Mouse (Mus musculus): ENCODE measurements at regions not wholly inside any gene's neighbourhood (a gene's known extent, or its start where the extent isn't known, plus 50 kb on each side); places are given as distances from the start of the nearest gene placed in this dataset.
A peak's percentile ranks its signal among the peaks of the same experiment; 100 is the strongest.

DNA sequence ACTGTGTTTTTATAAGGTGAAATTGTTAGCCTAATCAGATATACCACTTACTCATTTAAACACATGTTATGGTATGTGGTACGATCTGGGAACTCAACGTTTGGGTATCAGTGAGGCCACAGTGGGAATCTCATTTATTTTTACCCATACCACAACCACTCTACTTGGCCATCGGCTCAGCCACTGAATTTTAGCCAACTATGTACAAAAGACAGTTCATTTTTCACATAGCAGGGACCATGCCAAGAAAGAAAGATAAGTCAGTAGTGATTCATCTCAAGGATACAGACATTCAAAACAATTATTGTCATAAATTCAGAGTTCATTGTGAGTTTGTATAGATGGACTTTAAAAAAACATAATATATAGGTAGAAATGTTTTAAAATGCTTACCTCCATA lies 634.7 kb upstream of the Adgrl2 start:
- DNase-seq (ENCODE audit: extremely low spot score), result no peak

DNA sequence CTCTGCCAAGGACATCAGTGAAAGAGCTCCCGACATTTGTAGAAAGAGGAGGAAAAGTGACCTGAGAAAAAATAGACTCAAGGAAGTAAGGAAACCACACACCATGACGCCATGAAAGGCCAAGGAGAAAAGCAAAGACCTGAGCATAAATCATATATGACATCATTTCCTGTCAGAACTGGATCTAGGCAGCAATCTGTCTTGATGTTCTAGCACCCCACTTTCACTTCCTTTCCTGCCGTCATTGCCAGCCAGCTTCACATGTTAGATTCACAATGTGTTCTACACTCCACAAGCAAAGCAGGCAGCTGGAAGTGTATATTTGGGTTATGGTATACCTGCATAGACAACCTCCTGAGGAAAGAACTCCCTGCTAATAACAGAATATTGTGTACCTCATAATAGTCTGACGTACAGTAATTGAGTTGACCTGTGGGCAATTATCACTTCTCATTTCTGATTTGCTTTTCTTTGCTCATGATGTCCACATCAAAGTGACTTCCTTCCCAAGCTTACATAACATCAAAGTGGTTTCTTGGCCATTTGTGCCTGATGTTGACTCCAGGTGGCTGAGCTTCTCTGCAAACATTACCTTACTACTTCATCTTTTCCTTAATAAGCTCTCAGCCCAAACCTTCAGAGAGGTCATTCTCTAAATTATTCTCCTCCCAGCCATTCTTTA lies 633.6 kb upstream of the Adgrl2 start:
- no peak for DNase-seq (ENCODE audit: extremely low spot score)

DNA sequence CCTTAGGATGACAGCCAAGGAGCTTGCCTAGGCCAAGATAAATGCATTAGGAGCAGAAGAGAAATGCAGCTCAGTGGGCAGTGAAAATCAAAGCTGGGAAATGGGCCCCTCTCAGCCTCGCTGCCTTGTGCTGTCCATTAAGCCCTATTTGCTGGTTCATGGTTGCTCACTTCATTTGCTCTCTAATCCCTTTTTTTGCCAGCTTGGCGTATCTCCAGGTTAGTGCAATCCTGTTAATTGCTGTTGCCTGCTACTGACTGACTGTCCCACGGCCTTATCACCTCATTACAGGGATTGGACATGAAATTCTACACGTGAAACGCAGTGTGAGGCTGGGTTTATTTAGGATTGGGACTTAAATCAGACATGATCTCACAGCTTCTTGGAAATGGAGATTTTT lies 613.5 kb upstream of the Adgrl2 start:
- DNase-seq (ENCODE audit: extremely low spot score), result no peak

- no peak for DNase-seq (ENCODE audit: extremely low spot score)
These were observed 610.9 kb upstream of the Adgrl2 start for GRCm38 (mm10) chr3:149601276-149601675.

- DNase-seq (ENCODE audit: extremely low spot score), result no peak
These were observed 604.1 kb upstream of the Adgrl2 start for GRCm38 (mm10) chr3:149594470-149594869.

GRCm38 (mm10) chr3:149585769-149586168 lies 595.4 kb upstream of the Adgrl2 start:
- DNase-seq (ENCODE audit: extremely low spot score), result no peak

GRCm38 (mm10) chr3:149581141-149581540 lies 590.8 kb upstream of the Adgrl2 start:
- DNase-seq (ENCODE audit: extremely low spot score), result peak; percentile 44

DNA sequence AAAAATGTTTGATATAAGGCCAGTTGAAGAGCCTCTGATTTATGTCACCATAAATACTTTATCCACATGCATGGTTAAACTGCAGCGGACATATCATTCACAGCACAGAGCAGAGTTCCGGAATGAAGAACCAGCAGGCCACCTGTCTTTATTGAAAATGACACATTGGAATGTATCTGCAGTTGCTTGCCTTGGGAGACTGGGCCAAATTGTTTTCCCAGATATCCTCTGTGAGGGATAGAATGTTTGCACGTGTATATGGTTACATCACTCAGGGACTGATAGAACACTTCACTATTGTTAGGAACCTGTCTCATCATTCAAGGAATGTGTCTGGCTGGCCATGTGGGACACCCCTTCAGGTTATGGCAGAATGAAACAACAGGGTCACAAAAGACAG lies 585.3 kb upstream of the Adgrl2 start:
- no peak for DNase-seq (ENCODE audit: extremely low spot score)

DNA sequence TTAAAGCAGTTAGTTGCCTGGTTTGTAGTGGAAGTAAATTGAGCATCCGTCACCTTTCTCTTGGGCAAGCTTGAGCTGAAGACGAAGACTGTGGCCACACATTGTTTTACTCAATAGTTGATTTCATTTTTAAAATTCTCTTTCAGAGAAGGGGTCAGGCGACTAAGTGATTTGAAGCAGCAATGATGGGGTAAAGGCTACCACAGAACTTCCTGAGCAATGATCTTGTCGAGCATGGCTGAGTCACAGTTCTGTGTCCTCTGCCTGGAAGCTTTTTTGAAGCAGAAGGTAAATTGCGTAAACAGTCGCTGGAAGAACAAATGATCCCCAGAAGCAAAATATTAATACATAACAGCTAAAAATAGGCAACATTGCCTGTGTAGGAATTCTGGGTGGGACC lies 576.5 kb upstream of the Adgrl2 start:
- no peak for DNase-seq (ENCODE audit: extremely low spot score)

- DNase-seq (ENCODE audit: extremely low spot score), result no peak
These were observed 560.0 kb upstream of the Adgrl2 start for GRCm38 (mm10) chr3:149550231-149550951.

GRCm38 (mm10) chr3:149547045-149547444 lies 556.7 kb upstream of the Adgrl2 start:
- peak; percentile 23 for DNase-seq (ENCODE audit: extremely low spot score)

DNA sequence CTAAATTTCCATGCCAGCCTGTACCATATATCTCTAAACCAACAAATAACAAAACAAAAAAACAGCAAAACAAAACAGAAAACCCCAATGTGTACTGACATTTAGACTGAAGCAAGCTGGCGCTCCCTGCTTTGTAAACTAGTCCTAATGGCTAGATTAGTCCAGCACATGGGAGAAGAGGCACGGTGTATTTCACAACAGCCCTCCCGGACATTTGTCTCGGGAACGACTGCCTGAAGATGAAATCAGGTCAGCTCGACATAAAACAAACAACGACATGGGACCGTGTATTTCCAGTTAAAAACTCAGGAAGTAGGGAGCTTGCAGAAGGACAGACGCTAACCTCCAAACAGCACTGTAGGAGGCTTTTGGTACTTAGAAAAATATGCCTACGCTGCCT lies 555.9 kb upstream of the Adgrl2 start:
- DNase-seq (ENCODE audit: extremely low spot score), result no peak

DNA sequence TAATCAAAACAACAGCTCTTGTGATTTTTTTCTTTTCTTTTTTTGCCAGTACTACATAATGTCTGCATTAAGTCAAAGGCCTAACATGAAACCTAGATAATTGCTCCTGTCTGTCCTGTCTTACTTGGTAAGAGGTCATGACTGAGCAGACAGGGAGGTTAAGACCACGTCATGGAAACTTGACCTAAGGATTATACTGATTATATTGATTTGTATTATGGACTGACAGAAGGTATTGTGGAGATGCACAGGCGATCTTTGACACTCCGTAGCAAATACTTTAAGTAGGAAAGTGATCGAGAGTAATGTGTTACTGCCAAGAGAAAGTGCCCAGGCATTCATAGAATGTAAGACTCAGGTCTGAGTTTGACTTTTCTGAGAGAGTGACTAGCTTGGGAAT lies 543.8 kb upstream of the Adgrl2 start:
- peak; percentile 33 for DNase-seq (ENCODE audit: extremely low spot score)

DNA sequence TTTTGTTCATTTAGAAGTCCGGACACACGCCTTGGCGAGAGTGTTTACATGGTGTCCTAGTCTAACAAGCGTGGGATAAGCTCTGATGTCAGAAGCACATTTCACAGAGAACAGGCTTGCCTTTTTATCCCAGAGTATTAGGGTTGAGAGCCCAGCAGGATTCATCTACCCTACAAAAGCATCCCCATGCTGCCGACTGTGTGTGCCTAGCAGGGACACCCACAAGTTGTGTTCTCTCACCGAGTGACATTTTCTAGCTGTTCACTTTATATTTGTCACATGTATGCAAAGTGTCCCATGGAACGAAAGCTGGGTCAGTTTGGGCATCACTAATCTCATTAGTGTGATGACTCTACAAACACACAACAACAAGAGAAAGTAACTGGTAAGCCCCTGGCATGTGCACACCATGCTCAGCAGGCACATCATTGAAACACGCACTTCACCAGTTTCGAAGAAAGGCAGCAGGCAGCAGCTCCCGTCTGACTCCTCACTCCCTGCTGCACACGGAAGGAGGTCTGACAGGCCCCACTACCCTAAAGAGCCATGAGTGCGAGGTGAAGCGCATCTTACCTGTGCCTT lies 539.8 kb upstream of the Adgrl2 start:
- DNase-seq (ENCODE audit: extremely low spot score), result no peak

DNA sequence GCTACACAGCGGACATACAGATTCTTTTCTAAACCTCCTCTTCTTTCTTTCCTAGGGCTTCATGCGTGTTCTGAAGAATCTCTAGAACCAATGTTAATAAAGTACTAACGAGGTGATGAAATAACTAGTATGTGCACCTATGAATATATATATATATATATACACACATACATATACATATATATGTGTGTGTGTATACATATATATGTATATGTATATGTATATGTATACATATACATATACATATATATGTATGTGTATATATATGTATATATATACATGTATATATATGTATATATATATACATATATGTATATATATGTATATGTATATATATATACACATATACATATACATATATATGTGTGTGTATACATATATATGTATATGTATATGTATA lies 536.2 kb upstream of the Adgrl2 start:
- DNase-seq (ENCODE audit: extremely low spot score), result no peak

DNA sequence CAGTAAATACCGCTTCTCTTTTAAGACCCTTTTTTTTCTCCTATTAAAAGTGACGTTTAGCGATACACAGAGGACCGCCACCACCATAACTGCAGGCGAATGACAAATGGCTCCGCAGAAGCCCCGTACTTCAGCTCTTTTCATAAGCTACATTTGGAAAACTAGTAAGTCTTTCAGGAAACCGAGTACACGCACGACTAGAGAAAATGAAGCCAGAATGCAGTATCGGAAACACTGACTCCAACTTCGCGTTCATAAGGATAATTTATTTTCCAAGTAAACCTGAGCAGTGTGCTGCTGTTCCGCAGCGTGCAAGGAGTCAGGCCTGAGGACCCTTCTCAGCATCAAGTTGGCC lies 529.2 kb upstream of the Adgrl2 start:
- DNase-seq (ENCODE audit: extremely low spot score), result peak; percentile 42

DNA sequence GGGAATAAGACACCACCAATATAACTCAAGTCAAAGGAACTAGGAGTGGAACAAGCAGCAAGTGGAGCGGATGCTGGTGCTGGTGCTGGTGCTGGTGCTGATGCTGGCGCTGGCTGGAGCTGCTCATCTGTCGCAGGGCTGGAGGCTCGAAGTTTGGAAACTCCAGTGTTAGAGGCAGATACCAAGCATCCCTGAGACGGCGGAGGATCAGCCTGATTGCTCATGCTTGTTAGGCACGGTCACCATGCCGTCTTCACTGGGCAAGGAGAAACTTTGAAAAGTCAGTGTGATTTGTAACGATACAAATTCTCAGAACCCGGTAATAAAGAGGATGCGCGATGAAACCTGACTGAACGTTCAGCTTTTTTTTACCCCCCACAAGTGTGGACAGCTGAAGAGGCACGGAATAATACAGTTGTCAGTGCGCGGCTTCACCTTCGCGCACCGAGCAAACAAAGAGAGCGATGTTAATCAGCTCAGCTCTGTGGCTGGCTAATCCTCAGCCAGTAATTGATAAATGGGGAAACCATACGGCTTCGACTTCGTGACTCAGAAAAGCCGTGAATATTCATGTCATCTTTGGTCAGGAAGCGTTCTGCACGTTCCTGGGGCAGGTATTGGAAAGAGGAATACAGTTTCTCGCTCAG lies 528.7 kb upstream of the Adgrl2 start:
- peak; percentile 55 for DNase-seq (ENCODE audit: extremely low spot score)

DNA sequence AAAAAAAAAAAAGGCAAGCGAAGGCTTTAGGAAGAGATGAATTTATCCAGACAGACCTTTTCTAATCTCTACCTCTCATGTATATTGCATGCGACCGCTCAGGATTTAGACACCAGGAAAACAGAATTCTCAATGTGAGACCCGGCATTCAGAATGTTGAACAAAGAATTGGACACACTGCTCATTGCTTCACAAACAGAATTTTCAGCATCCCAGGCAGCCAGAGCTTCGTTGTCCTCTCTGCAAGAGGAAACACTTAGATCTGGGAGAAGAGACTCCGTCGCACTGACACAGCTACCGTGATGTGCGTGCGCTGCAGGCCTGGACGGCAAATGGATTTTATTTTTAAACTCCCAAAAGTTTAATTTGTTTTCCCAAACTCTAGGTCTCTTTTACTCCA lies 527.2 kb upstream of the Adgrl2 start:
- DNase-seq (ENCODE audit: extremely low spot score), result no peak

DNA sequence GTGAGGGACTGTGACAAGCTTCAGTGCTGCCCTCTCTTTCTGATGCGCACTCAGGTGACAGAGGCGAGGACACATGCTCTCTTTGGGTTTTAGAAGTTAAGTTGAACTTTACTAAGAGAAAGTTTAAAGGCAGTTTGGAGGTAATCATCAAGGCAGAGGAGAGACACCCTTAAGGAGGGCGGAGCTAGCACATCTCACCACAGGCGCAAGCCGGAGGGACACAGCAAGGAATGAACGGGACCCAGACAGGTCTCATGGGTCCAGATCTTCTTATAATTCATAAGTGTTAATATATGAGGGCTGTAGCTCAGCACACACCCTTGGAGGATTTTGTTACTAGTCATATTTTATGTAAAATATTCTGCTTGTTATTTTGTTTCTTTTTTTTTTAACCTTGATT lies 518.8 kb upstream of the Adgrl2 start:
- DNase-seq (ENCODE audit: extremely low spot score), result no peak

GRCm38 (mm10) chr3:149508671-149509070 lies 518.3 kb upstream of the Adgrl2 start:
- DNase-seq (ENCODE audit: extremely low spot score), result no peak

DNA sequence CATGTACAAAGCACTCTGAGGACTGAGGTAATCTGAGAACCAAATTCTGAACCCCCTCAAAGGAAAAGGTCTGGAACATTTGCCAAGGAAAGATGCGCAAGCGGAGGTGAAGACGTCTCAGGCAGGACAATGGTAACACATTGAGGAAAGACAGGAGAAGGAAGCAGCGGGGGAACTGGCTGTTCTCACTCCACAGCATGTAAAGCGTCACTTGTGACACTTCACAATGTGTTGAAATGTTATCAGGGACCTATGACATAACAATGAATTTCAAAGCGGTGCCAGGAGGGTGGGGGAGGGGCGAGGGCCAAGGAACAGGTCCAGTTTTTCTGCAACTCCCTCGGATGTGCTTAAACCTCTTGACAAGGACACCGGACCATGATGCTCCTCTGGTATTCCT lies 515.3 kb upstream of the Adgrl2 start:
- DNase-seq (ENCODE audit: extremely low spot score), result no peak

DNA sequence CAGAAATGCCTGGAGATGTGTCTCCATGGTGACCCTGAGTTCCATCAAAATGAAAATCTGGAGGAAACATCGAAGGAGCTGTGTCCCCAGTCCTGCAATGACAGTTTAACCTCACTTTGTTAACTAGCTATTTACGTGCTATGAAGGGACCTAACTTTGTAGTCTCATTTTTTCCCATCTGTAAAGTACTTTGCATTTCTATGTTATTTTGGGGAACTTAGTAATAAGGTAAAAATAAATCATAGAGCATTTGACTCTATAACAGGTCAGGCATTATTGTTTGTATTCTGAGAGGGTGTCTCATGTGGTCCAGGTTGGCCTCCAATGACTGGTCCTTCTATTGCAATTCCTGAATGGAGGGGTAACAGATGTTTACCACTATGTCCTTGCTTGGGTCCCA lies 513.6 kb upstream of the Adgrl2 start:
- DNase-seq (ENCODE audit: extremely low spot score), result no peak

- no peak for DNase-seq (ENCODE audit: extremely low spot score)
These were observed 509.8 kb upstream of the Adgrl2 start for GRCm38 (mm10) chr3:149500130-149500529.
